8 mouse cellular contexts compared by ENCODE assay signal in the genomic region with DNA sequence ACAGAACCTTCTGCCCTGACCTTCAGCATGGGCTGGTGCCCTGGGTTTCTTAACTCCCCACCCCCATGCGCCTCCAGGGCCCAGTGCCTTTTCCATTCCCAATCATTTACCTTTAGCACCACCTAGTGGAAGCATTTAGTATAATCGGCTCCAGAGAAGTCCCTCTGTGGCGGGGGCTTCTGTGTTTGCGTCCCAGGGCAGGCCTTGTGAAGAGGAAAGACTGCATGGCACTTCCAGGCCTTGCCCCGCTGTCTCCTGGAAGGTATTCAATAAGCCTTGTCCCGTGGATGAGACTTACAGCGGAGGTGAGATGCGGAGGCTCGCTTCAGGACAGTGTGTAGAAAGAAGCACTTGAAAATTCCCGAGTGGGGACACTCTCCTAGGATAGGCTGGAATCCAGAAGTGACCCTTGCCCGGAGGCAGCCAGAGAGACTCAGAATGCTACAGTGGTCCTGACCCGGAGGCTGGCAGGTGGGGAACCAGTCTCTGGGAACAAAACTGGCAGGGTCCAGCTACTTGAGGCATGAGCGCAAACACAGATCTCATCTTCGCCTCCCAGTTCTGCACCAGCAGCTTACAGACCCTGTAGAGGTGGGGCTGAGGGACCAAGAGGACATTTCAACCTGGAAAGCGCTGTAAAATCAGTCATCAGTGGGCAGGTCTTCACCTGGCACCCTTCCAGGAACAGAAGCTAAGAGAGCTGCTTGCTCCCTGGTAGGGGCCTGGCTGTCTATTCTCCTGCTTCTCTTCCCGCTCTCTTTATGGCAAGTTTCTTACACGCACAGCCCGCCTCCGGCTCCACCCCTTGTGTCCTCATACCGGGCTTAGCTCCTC. TPM values are rescaled to one million over a fixed set of nuclear protein-coding genes. Genes with fewer than 3 reads are reported as not detected.
DNase-seq lines count a peak whose midpoint lies in the region; ATAC-seq lines count a peak whose summit lies in the region.

No protein-coding gene starts in this region.

- H3K4me3 ChIP-seq in hindbrain, embryonic 15.5 days: no peak overlapping the region

- no peaks in the 10 kb centered on the region for H3K36me3 ChIP-seq in hindbrain, embryonic 15.5 days

- peak; percentile 66 for ATAC-seq in hindbrain, embryonic 15.5 days (ENCODE audit: low FRiP score, low read depth)

- DNase-seq in T-cell, adult 2 months (ENCODE audit: low spot score): peak; percentile 64
- DNase-seq in cerebellum, postnatal 25 days: peak; percentile 61 to 72
- DNase-seq in frontal cortex, postnatal 25 days (ENCODE audit: low spot score in 2 of 2): peak; percentile 39 to 46
- peak; percentile 47 to 56 for DNase-seq in layer of hippocampus, postnatal 36 days
- peak; percentile 81 for DNase-seq in lung, postnatal 25 days (ENCODE audit: low spot score)
- peak; percentile 87 for DNase-seq in retina, postnatal 7 days (ENCODE audit: low read depth, low spot score)
- DNase-seq in yolk sac, embryonic 10.5 days (ENCODE audit: low spot score): peak; percentile 73

- no peaks in the 10 kb centered on the region for H3K9me3 ChIP-seq in hindbrain, embryonic 15.5 days

- H3K27me3 ChIP-seq in hindbrain, embryonic 15.5 days: no peaks in the 10 kb centered on the region

- WGBS in hindbrain, embryonic 15.5 days: 39% methylated on average over 20 of the region's 20 CpGs

- no peak overlapping the region for H3K9ac ChIP-seq in hindbrain, embryonic 15.5 days

- no peak overlapping the region for H3K27ac ChIP-seq in hindbrain, embryonic 15.5 days (replicated peaks)

- H3K4me2 ChIP-seq in hindbrain, embryonic 15.5 days: no peak overlapping the region

- H3K4me1 ChIP-seq in hindbrain, embryonic 15.5 days (replicated peaks): peaks cover 4% of the 10 kb centered on the region

RNA-seq across cellular contexts. Expression of gene Ttll1, which starts 7.7 kb away (rescaled TPM):
- polyA plus RNA-seq in hindbrain, embryonic 15.5 days (2015; fragmentation: Nextera tagmentation; extraction: Ambion mirVana): 108 and 122 TPM in 2 replicates
- 10 to 100 TPM; 33.8 to 38.1 TPM for total RNA-seq in layer of hippocampus, postnatal 36 days (2021)

RNA-seq across cellular contexts. Expression of gene Bik, which starts 8.2 kb away (rescaled TPM):
- 0.72 and 1.3 TPM in 2 replicates for polyA plus RNA-seq in hindbrain, embryonic 15.5 days (2015; fragmentation: Nextera tagmentation; extraction: Ambion mirVana)
- under 1 TPM in 1 of 2 experiments, not detected in 1; 0.37 TPM for total RNA-seq in layer of hippocampus, postnatal 36 days (2021)

RNA-seq across cellular contexts. Expression of gene Tspo, which starts 45.0 kb away (rescaled TPM):
- 11.7 and 14.2 TPM in 2 replicates for polyA plus RNA-seq in hindbrain, embryonic 15.5 days (2015; fragmentation: Nextera tagmentation; extraction: Ambion mirVana)
- total RNA-seq in layer of hippocampus, postnatal 36 days (2021): 1 to 10 TPM; 3.9 to 4.4 TPM

RNA-seq across cellular contexts. Expression of gene Mcat, which starts 45.2 kb away (rescaled TPM):
- polyA plus RNA-seq in hindbrain, embryonic 15.5 days (2015; fragmentation: Nextera tagmentation; extraction: Ambion mirVana): 30.8 and 33.1 TPM in 2 replicates
- total RNA-seq in layer of hippocampus, postnatal 36 days (2021): 10 to 100 TPM; 24.0 to 25.0 TPM

RNA-seq across cellular contexts. Expression of gene Pacsin2, which starts 54.0 kb away (rescaled TPM):
- 27.6 and 31.7 TPM in 2 replicates for polyA plus RNA-seq in hindbrain, embryonic 15.5 days (2015; fragmentation: Nextera tagmentation; extraction: Ambion mirVana)
- 100 to 1,000 TPM in 1 of 2 experiments, 10 to 100 TPM in 1; 82.0 to 102 TPM for total RNA-seq in layer of hippocampus, postnatal 36 days (2021)
